Mouse (Mus musculus) left cerebral cortex, postnatal 25 days (tissue): Measurements from ENCODE around the gene Olfr713. TPM values are rescaled to one million over a fixed set of nuclear protein-coding genes. Genes with fewer than 3 reads are reported as not detected.

Experiments
- DNase-seq, 2 experiments: peaks; one replicate each; pipeline ENCODE4 v3.0.0; 2022; ENCODE audit warnings: low spot score in 2 of 2, mixed read lengths in 1 of 2
- intact Hi-C: fragments of 180-260 bp; cut with DNase I; formaldehyde crosslinking; loops from one replicate; pipeline ENCODE4 v1.15.1; 2025
- total RNA-seq, 2 experiments: library from RNA; stranded (reverse); gene quantifications; 2 replicates each; pipeline ENCODE4 v1.2.3; 2021

The Olfr713 gene
- not detected for total RNA-seq

DNA sequence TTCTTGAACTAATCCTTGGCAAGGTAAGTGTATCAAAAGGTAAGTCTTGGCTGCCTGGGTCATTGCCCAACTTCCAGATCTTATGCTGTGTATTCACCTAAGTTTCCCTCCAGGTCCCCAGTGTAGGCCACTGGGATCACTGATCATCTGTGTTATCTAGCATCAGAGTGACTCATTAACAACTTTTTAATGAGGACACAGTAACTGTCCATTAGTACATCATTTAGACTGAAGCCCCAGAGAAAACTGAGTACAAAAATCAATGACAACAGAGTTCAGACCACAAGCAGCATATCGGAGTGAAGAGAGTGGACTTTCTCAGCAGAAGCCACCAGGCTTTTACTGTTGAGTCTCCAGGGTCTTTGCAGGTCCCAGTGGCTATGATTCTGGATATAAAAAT is at the start of gene Olfr713:
Gene Olfr713 (plus strand): TSS at position 301 of the 400 bp plus-strand sequence.
- intact Hi-C loops: no loop called here
- DNase-seq: no peak

DNA sequence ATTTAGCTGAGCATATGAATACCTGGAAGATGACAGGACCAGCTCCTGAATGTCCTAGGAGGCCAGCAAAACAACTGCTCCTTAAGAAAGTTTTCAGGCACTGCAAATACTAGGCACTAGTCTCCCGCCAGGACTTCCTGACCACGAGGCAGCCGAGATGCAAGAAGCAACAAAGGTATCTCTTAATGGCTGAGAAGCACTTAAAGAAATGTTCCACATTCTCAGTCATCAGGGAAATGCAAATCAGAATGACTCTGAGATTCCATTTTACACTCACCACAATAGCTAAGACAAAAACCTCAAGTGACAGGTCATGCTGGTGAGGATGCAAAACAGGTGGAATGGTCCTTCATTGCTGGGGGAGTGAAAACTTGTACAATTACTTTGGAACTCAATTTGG is 45.7 kb upstream of the Olfr713 start:
- intact Hi-C loops: no loop called here
- no peak for DNase-seq

DNA sequence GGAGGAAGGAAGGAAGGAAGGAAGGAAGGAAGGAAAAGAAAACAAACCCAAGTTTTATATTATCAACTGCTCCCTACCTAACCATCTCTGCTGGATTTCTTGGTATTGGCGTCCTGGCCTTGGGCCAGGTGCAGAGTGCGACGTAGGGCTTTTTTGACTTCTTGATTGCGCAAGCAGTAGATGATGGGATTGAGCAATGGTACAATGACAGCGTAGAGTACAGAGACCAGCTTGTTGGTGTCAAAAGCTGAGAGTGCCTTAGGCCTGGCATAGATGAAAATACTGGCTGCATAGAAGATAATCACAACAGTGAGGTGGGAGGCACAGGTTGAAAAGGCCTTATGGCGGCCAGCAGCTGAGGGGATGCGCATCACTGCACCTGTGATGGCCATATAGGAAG is 30.2 kb upstream of the Olfr713 start:
- intact Hi-C loops: no loop called here

GRCm38 (mm10) chr7:107004169-107004568 is 26.8 kb upstream of the Olfr713 start:
- no peak for DNase-seq
- intact Hi-C loops: no loop called here

More for the DNA sequence above, 30.2 kb upstream of the Olfr713 start:
- no peak for DNase-seq

DNA sequence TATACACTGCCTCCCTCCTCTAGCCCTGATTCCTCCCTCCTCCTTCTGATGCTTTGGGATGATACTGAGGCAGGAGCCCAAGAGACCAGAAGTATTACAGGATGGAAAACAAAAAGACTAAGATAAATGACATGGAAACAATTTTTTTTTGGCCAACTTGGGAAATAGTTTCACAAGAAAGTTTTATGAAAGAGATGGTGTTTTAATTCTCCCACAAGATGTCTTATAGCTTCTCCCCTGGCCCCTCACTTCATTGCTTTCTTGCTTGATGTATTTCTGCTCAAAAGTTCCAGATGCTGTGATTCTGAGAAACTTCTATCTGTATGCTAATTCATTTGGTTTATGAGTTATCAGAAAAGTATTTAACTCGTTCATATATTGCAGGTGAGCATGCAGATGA is 25.0 kb upstream of the Olfr713 start, which contains the start of gene Olfr2:
Gene Olfr2 (minus strand): TSS at position 101 of the 400 bp plus-strand sequence.
- intact Hi-C loops: no loop called here
- DNase-seq: no peak

GRCm38 (mm10) chr7:107039934-107040563 is 9.1 kb downstream of the Olfr713 start:
- intact Hi-C loops: loop anchor here (5.0 kb wide), 1 partner anchor 1223 kb away; no protein-coding TSS in a partner anchor
- DNase-seq: no peak

DNA sequence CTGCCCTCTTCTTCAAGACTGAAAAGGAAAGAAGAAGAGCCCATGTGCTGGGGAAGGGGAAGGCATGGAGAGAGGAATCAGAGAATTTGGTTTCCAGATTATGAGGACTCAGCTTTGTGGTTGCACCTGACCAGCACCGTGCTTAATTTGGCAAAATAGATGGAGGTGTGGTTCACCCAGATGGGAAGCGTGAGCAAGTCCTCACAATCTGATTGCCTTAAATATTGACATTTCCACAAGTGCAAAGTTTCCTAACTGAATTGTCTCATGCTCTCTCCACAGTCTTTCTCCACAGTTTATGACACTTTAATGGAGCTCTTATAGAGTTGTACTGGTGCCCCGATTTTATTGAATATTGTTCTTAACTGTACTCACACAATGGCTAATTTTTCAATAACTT is 12.2 kb downstream of the Olfr713 start:
- DNase-seq: no peak
- intact Hi-C loops: loop anchor here (5.0 kb wide), 1 partner anchor 1226 kb away; no protein-coding TSS in a partner anchor

GRCm38 (mm10) chr7:107044407-107044806 is 13.4 kb downstream of the Olfr713 start:
- intact Hi-C loops: loop anchor here (5.0 kb wide), 1 partner anchor 1227 kb away; no protein-coding TSS in a partner anchor
- no peak for DNase-seq

DNA sequence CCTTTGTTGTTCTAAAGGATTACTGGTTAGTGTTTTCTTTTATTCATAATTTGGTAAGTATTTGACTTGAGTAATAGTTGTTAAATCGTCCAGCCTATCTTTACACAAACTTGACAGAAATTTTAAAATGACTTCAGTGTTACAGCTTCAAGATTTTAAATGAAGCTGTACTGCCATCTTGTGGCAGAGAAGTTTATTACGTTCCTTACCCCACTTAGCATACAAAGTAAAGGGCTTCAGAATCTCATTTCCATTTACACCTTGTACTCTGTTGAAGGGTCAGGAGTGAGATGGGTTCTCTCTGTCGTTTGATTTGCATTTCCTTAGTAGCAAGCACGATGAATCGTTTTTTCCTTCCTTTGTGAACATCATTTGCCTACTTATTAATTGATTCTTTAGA is 14.9 kb downstream of the Olfr713 start:
- DNase-seq: peak; percentile 63 to 64
- intact Hi-C loops: no loop called here

DNA sequence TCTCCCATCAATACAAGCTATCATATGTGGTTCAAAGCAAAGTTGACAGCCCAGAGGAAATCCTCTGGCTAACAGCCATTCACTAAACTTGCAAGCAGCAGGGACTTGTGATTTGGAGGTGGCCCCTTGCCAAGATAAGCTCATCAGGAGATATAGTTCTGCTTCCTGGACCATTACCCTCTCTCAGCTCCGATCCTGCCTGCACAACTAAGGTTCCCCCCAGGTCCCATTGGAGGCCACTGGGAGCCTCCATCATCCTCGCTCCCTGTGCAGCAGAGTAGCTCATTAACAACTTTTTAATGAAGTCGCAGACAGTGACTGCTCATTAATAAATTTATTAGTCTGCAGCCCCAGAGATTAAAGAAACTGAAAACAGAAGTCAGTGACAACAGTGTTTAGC is 16.6 kb downstream of the Olfr713 start:
- intact Hi-C loops: no loop called here

GRCm38 (mm10) chr7:107070681-107071080 is 39.7 kb downstream of the Olfr713 start, which contains the start of gene Olfr714:
Gene Olfr714, plus strand, starts transcription at chr7:107070981.
- no peak for DNase-seq
- intact Hi-C loops: no loop called here

More for the DNA sequence above, 16.6 kb downstream of the Olfr713 start:
- DNase-seq: no peak

Other genes starting within 250 kb of the Olfr713 start
- not detected for gene Olfr699, start 238.0 kb upstream of the Olfr713 start, total RNA-seq
- gene Olfr700, start 222.3 kb upstream of the Olfr713 start, total RNA-seq: not detected
- gene Olfr701, start 217.0 kb upstream of the Olfr713 start, total RNA-seq: not detected
- not detected for gene Olfr702, start 197.3 kb upstream of the Olfr713 start, total RNA-seq
- gene Olfr703, start 187.8 kb upstream of the Olfr713 start, total RNA-seq: not detected
- gene Olfr704, start 168.0 kb upstream of the Olfr713 start, total RNA-seq: not detected
- gene Olfr705, start 154.3 kb upstream of the Olfr713 start, total RNA-seq: not detected
- not detected for gene Olfr706, start 143.0 kb upstream of the Olfr713 start, total RNA-seq
- not detected for gene Olfr707, start 129.9 kb upstream of the Olfr713 start, total RNA-seq
- gene Olfr1532-ps1, start 123.2 kb upstream of the Olfr713 start, total RNA-seq: not detected
- gene Olfr709-ps1, start 99.0 kb upstream of the Olfr713 start, total RNA-seq: not detected
- gene Olfr710, start 82.9 kb upstream of the Olfr713 start, total RNA-seq: not detected
- gene Olfr6, start 67.2 kb upstream of the Olfr713 start, total RNA-seq: not detected
- gene Olfr711, start 55.7 kb upstream of the Olfr713 start, total RNA-seq: not detected
- not detected for gene Olfr2, start 25.1 kb upstream of the Olfr713 start, total RNA-seq
- gene Olfr714, start 39.8 kb downstream of the Olfr713 start, total RNA-seq: not detected
- gene Olfr17, start 62.0 kb downstream of the Olfr713 start, total RNA-seq: not detected
- gene Olfr715b, start 79.2 kb downstream of the Olfr713 start, total RNA-seq: not detected
- gene Olfr715, start 99.9 kb downstream of the Olfr713 start, total RNA-seq: not detected
- not detected for gene Olfr716, start 107.2 kb downstream of the Olfr713 start, total RNA-seq
- not detected for gene Nlrp14, start 135.8 kb downstream of the Olfr713 start, total RNA-seq
- gene Rbmxl2, start 178.3 kb downstream of the Olfr713 start, total RNA-seq: not detected